Mouse (Mus musculus) adrenal gland, postnatal 25 days (tissue): ENCODE data around the gene Hnrnpc. TPM values are rescaled to one million over a fixed set of nuclear protein-coding genes. Genes with fewer than 3 reads are reported as not detected.
"Not testable (repeated sequence)": the region's sequence is repeated elsewhere in the genome, so short reads cannot be mapped to it uniquely, and the experiment has no call there.

Source experiments
- DNase-seq: peaks from one replicate; pipeline ENCODE4 v3.0.0; 2021; ENCODE audit warnings: mixed read lengths
- total RNA-seq: library from RNA; stranded (reverse); gene quantifications from 2 replicates; pipeline ENCODE4 v1.2.3, GENCODE M21; 2021

Hnrnpc gene
- total RNA-seq, 1 experiment from 2014 or later = 235 TPM

DNA sequence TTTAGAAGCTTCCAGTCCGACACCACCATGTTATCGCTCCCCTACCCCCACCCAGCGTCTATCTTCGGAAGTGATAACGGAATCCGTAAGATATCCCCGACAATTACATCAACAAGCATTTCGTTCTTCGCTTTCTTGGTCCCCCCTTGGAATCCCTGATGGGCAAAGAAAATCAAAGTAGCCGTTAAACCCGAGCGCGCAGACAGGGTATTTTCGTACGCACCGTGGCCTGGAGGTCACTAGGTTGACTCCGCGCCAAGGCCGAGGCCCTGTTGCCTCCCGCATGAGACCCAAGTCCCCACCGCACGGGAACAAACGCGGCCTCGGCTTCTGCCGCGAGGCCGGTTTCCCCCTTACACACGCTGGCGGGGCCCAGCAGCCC is 363 bp downstream of the Hnrnpc start:
- DNase-seq = no peak

DNA sequence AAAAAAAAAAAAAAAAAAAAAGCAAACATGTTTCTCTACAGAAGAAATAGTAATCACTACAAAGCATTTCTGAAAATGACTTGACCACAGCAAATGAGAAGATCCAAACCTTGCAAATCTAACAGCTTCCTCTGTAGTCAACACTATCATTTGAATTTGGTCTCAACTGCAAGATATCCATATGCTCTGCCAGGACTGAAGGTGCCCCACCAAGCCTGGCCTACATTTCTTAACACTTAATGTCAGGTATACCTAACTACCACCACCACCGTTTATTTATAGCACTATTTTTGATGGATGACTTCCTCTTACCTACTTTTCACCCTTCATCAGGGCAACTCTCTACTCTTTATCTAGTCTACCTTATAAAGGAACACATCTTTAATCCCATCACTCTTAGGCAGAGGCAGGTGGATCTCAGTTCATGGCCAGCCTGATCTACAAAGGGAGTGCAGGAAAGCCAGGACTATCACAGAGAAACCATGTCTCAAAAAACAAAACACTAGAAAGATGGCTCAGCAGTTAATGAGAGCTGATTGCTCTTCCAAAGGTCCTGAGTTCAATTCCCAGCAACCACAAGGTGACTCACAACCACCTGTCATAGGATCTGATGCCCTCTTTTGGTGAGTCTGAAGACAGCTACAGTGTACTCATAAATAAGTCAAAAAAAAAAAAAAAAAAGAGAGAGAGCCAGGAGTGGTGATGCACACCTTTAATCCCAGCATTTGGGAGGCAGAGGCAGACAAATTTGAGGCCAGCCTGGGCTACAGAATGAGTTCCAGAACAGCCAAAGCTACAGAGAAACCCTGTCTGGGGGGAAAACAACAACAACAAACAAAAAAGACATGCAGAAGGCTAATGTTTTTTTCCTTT is 2.3 kb downstream of the Hnrnpc start:
- DNase-seq = no peak

DNA sequence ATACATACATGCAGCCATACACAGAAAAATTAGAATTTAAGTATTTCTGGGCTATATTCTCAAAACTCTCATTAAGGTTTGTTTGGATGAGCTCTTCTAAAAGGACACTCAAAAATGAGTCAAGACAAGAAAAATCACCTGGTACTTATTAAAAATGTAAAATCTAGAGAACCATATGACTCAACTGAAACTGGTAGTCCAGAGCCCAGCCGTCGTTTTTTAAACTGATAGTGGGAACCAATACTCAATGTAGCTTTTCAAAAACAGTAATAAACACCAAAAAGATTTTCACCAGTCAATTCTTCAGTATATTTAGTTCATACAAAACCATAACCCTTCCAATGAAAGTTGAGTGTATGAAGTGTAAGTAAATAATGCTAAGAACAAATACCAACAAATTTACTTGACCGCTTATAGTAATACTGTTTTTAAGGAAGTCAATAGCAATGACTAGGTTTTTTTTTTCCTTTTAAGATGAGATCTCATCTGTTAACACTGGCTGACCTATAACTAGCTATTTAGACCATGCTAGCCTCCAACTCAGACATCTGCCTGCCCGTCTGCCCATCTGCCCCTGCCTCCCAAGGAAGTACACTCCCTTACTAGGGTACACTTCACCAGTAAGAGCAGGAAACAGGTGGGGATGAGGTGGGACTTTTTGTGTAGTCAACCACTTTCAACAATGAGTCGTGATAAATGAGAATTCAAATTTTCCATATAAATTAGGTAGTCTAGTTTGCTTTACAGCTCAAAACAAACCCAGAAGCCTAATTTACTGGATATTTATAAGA is 3.5 kb downstream of the Hnrnpc start:
- DNase-seq = no peak

DNA sequence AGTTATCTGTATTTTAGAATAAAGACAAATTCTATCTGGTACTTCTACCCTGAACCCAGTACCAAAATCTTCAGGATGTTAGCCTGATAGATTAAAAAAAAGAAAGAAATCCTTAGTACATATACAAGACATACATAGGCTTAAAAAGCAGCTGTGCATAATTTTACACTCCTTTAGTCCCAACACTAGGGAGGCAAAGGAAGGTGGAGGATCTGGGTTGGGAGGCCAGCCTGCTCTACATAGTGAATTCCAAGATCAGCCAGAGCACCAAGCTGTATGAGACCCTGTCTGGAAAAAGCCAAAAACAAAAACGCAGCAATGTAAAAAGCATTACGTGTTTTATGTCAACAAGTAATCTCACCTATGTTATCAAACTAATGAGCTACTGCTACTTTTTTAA is 4.3 kb downstream of the Hnrnpc start:
- DNase-seq = no peak

DNA sequence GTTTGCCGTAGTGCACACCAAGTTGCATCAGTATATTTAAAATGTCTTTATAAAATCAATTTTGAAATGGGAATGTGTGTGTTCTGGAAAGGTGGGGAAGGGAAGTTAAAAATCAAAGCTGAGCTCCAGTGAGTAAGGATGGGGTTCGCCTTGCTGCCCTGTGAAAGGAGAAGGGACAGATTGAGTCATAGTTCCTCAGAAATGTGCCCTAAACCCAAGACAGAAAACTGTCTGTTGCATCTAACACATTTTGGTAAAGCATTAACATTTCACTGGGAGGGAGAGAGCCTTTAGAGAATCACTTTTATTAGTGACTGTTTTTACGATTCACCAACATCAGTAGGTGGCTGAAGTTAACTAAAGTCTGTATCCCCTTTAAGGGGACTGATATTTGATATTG is 5.4 kb downstream of the Hnrnpc start:
- not testable (repeated sequence) for DNase-seq

DNA sequence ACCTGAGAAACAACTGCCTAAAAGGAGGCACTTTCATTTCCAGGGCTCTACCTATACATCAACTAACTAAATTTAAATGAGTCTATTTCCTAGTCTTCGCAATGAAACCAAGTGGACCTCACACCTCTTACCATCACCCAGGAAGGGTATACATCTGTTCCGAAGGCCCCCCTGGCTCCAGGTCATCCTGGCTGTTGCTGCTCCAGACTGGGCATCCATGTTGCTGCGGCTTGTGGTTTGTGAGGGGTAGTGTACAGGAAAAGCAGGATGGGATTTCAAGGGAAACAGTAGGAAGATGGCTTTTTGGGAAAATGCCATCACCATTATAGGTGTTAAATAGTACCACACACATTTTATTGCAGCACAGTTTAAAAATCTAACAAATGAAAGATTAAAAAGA is 6.6 kb downstream of the Hnrnpc start:
- not testable (repeated sequence) for DNase-seq

DNA sequence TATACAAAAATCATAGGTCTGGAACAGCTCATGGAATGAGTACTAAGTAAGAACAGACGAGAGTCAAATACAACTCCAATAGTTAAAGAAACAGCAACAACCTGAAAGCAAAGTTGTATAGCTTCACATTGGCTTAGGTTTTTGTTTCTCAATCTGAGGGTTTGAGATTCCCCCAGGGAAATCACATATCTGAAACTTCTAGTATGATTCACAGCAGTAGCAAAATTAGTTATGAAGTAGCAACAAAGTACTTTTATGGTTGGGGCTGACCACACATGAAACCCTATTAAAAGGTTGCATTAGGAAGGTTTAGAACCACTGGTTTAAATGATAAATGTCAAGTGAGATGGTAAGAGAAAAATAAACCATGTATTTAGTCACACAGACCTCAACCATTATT is 9.3 kb downstream of the Hnrnpc start:
- DNase-seq = no peak

DNA sequence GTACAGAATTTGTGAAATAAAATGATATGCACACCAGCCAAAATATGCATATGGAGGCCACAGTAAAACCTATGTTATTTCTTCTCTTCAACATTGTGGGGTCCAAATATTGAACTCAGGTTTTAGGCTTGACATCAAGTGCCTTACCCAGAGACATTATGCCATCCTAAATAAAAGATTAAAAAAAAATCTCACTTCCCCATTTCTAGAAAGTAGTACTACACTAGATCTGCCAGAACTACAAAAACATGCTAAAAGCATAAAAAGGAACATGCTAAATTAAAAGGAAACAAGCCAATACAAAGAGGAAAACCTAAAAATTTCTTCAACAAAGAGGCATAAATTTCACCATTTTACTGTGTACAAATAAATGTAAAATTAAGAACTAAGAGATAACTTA is 20.7 kb downstream of the Hnrnpc start:
- no peak for DNase-seq

DNA sequence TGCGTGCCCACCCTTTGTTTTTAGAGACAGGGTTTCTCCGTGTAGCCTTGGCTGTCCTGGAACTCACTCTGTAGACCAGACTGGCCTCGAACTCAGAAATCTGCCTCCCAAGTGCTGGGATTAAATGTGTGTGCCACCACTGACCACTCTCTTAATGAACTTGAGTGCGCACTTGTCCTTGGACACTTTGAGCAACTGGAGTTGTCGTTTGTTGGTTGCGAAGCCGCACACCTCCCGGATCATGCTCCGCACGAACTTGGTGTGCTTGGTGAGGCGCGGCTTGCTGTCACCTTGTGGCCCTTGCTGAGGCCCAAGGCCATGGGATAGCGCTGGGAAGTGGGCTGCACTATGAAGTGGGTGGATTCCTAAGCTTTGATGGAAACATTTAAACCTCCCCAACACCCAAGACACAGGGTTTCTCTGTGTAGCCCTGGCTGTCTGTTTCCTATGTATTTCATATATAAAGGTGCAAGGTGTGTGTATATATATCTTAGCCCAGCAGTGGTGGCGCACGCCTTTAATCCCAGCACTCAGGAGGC is 32.2 kb downstream of the Hnrnpc start:
- no peak for DNase-seq

DNA sequence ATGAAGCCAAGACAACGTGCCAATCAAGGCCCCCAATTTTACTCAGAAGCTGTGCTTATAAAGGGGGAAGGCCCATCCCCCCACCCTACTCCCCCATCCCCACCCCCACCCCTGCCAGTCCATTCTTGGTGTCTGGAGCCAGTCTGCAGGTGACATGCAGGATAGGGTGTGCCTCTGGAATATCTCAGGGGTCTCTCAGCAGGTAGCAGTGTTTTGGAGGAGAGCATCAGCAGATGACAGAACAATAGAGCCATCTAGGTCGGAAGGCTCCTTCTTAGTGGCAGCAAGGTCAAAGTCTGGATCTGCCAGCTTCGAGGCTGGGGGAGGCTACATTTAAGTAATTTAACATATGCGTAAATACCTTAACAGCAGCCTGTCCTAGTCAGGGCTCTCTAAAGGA is 37.7 kb downstream of the Hnrnpc start:
- no peak for DNase-seq

DNA sequence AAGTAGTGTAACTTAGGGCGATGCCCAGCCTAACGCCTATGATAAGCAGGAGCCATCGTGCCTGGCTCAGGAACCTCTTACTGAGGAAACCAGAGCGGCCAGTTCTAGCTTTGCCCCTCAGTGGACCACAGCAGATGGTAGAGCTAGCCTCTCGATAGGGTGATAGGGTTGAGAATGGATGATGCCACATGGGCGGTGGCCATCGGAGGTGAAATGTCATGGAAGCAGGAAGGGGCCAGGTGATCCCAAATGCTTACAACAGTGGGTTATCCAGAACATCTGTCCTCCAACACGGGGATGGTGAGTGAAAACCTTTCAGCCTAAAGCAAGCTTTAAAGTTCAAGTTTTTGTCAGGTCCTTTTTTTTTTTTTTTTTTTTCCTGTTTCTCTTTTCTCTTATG is 42.0 kb downstream of the Hnrnpc start:
- no peak for DNase-seq

DNA sequence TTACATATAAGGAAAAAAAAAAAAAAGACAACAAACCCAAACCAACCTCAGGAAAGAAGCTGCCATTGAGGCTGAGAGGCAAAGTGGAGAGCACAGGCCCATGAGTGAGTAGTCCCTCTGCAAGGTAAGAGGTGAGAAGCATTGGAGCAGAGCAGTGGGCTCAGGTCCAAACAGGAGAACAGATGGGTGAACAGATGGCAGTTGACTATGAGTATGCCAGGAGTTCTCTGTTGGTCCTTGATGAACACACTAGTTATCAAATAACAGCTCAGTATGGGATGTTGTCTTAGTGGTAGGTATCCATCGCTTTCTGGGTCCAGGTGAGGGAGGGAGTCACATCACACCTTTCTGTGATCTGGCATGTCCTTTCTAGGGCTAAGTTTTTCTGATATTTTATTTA is 43.0 kb downstream of the Hnrnpc start:
- no peak for DNase-seq

DNA sequence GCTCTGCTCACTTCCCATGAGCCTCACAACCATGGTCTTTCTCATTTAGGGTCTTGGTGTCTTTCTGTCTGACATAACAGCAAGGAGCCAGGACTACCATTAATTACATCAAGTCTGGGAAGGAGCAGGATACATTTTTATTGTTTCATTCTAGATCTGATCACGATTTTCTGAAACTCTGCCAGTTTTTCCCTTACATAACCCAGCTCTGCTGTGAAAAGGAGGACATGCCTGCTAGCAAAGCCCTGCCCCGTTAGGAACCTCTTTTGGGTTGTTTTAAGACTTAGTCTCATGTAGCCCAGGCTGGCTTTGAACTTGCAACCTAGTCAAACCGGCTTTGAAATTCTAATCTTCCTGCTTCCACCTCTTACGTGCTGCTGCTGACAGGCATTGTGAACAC is 43.8 kb downstream of the Hnrnpc start:
- DNase-seq = no peak

DNA sequence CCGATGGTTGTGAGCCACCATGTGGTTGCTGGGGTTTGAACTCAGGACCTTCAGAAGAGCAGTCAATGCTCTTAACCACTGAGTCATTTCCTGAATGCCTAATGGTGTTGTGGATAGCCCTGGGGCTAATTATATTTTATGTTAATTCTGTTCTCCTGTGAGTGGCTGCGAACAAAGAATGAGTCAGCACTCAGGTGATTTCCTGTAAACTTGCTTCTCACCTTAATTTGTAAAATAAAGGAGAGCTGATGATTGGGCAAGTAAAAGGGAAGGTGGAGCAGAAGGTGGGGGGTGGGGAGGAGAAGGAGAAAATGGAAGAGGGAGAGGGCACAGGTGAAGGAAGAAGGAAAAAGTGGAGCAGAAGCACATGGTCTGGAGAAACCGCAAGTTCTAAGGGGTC is 51.1 kb downstream of the Hnrnpc start:
- DNase-seq = not testable (repeated sequence)

DNA sequence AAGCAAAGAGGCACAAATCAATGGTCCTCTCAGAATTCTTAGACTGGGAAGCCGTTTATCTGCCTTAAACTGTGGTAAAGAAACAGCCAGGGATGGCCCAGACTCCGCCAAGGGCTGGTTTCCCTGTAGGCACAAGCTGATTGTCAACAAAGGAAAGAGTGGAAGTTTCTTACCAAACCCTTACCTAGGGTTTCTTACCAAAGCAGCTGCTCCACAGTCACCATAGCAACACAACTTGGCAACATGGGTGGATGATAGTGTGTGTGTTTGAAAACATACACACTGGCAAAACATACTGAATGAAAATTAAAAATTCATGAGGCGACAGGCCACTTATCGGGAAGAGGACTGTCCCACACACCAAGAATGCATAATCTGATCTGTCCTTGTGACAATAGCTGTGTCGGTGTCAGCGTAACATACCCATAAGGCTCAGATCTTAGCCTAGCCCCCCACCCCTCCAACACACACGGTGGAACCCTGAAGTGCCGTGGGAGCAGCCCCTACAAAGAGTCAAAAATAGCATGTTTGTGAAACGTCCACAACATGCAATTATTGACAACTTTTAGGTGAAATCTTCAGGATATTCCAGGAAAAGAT is 57.8 kb downstream of the Hnrnpc start:
- DNase-seq = no peak

DNA sequence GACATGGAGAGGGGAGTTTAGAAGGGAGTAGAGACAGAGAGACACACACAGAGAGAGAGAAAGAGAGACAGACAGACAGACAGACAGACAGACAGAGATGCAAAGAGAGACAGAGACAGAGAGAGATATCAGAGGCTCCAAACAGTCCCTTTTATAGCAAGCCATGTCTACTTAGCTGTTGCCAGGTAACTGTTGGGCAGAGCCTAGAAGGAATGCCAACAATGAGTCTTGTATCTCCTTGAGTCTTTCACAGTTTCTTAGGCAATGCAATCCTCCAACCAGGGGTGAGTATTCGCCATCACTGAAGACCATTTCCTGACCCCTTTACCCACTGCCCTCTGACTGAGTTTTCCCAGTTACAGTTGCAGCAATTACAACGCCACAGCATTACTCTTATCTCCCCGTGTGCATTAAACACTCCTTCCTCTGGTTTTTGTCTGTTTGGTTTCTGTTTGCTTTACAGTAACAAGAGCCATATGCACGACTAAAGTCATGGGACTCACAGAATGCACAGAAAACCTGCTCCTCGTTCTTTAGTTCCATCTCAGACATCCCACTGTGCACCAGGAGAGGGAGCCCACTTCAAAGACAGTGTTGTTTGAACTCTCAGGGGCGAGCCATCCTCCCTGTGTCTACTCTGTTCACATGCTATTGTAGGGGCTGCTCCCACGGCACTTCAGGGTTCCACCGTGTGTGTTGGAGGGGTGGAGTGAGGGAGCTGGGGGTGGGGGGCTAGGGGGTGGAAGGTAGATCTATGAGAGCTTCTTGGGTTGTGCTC is 58.7 kb downstream of the Hnrnpc start:
- peak; percentile 7 for DNase-seq

DNA sequence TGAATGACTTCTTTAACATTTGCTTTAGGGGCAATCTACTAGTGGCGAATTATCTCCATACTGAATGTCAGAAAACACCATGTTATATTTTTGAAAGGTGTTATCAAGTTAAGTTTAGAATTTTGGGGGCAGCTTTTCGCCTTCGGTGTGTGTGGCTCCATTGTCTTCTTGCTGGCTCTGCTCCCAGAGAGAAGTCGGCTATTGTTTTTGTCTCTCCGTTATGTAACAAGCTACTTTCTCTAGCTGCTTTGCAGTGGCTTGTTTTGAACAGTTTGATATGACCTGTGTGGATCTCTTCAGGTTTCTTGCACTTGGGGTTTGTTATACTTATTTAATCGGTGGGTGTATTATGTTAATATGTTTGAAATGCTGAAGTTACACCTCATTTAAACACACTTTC is 60.4 kb downstream of the Hnrnpc start:
- DNase-seq = no peak

DNA sequence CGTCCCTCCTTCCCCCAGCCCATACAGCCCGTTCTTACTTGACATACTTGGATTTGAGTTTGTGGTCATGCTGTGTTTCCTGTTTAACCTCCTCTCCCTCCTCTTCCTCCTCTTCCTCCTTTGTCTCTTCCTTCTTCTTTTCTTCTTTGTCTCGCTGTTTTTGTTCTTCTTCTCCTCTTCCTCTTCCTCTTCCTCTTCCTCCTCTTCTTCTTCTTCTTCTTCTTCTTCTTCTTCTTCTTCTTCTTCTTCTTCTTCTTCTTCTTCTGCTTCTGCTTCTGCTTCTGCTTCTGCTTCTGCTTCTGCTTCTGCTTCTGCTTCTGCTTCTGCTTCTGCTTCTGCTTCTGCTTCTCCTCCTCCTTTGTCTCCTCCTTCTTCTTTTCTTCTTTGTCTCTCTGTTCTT is 61.5 kb downstream of the Hnrnpc start, which contains the start of gene Olfr221:
TSS of gene Olfr221 (minus strand) at position 101 of the 400 bp plus-strand sequence.
- not testable (repeated sequence) for DNase-seq

DNA sequence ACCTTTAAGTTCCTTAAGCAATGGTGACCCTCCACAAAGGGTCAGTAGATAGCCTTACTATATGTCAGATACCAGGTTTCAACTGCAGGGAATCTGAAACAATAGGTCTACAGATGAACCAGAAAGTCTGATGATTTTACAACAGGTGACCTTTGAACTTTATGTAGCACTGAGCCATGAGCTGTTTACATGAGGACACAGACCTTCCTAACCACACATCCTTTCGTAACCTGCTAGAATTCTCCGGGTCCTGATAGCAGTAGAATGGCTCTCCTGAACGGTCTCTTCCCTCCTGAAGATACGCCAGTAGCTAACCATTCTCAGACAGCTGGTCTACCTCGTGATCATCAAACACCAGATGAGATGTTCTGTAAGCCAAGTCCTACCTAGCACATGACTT is 64.5 kb downstream of the Hnrnpc start:
- no peak for DNase-seq

DNA sequence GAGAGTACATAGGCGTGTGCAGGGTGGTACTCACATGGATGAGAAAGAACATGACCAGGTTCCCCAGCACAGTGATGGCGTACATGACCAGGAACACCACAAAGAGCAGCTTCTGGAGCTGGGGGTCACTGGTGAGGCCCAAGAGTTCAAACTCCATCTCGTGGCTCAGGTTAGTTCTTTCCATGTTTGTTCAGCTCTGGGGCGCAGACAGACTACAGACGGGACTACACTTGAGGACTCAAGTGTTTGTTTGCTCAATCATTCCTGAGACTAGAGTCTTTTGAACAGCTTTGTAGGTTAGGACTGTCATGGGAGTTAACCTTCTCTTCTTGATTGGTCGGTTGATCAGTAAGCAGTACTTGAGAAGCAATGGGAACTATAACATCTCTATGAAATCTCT is 67.9 kb downstream of the Hnrnpc start:
- DNase-seq = no peak

DNA sequence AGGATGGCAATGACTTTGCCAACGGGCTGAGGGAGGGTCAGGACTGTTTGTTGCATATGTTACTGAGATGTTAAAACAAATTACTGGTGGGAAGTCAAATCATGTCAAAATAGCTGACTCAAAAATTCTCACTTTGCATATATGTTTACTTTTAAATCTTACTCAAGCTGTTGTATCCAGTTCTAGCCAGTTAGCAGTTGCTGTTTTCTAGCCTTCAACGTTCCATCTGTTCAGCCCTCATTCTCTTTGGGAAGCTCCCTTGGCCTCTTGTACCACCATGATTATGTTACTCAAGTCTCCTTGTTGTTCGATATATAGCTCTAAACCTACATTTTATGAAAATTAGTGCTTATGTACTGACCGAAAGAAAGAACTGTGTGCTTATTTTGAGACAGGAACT is 77.5 kb downstream of the Hnrnpc start:
- DNase-seq = no peak

DNA sequence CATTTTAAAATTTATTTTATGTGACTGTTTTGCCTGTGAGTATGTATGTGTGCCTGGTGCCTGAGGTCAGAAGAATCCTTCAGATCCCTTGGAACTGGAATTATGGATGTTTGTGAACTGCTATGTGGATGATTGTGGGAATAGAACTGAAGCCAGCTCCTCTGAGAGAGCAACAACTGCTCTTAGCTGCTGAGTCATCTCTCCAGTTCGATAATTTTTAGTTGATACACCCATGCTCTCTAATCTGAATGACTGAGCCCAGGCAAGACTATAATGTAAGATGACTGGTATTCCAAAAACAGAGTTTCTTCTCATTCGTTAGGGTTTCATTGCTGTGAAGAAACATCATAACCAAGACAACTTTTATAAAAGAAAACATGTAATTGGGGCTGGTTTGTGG is 79.7 kb downstream of the Hnrnpc start:
- DNase-seq = no peak
